Mouse (Mus musculus): ENCODE data around the gene Polq.
"Not testable (repeated sequence)": the region's sequence is repeated elsewhere in the genome, so short reads cannot be mapped to it uniquely, and the experiment has no call there.

Polq gene

GRCm38 (mm10) chr16:37094169-37094833 is 82.7 kb downstream of the Polq start:
- no peak for DNase-seq (ENCODE audit: low spot score in 2 of 2)

GRCm38 (mm10) chr16:37108763-37109162 is 97.2 kb downstream of the Polq start:
- DNase-seq (ENCODE audit: low spot score in 2 of 2): no peak

- DNase-seq (ENCODE audit: low spot score in 2 of 2): no peak
These were observed 97.7 kb downstream of the Polq start for GRCm38 (mm10) chr16:37109285-37109684.

- DNase-seq (ENCODE audit: low spot score in 2 of 2): not testable (repeated sequence)
These were observed 113.6 kb downstream of the Polq start for GRCm38 (mm10) chr16:37125190-37125589.
